Mouse (Mus musculus) mouse trophoblast stem cell (cell line): ENCODE measurements around the gene Maco1.

Source experiments
- in situ Hi-C, 2 experiments: fragments of 300-500 bp; cut with MseI, MboI; formaldehyde crosslinking; loops; 2 replicates in 1 of 2; 3 replicates in 1 of 2; pipeline ENCODE4 v1.15.1; 2025

Gene Maco1

DNA sequence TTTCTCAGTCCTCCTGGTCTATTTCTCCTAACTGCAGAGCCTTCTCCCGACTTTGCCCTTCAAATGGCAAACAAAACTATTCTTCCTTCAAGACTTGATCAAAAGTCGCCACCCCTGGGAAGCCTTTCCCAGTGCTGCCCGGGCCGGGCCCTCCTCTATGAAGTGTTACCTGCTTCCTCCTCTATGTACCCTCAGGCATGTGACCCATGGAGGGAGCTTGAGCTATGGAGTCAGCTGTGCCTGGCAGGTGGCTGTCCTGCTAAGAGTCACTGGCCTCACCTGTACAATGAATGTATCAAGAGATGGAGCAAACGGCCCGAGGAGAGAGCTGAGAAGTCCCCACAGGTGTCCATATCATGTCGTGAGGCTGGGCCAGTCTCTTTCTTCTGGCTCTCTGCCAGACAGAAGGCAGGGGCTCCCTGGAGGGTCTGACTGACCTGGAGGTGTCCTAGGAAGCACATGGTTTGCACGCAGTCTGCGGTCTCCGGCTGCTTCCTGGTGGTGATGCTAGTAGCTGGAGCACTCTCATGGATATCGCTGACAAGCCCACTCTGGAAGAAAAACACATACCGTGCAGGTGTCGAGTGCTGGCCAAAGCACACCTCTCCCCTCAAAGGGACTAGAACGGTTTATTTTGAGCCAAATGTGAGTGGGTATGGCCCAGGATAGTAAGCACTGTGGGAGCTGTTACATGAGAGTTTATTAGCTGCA lies 77.8 kb downstream of the Maco1 start:
- in situ Hi-C loops, result no loop called here

DNA sequence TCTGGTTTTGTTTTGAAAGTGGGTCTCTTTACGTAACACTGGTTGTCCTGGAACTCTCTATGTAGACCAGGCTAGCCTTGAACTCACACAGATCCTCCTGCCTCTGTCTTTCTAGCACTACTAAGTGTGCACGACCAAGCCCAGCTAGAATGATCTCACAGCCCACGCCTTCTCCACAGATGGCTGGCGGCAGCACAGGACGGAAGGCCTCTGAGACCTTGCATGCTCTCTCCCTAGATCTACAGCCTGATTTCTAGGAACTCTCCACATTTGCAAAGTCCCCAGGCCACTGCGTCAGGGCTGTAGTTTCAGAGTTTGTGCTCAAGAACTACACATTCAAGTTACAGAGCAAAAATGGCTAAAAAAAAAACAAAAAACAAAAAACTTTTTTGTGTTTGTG lies 79.0 kb downstream of the Maco1 start:
- in situ Hi-C loops, result no loop called here

DNA sequence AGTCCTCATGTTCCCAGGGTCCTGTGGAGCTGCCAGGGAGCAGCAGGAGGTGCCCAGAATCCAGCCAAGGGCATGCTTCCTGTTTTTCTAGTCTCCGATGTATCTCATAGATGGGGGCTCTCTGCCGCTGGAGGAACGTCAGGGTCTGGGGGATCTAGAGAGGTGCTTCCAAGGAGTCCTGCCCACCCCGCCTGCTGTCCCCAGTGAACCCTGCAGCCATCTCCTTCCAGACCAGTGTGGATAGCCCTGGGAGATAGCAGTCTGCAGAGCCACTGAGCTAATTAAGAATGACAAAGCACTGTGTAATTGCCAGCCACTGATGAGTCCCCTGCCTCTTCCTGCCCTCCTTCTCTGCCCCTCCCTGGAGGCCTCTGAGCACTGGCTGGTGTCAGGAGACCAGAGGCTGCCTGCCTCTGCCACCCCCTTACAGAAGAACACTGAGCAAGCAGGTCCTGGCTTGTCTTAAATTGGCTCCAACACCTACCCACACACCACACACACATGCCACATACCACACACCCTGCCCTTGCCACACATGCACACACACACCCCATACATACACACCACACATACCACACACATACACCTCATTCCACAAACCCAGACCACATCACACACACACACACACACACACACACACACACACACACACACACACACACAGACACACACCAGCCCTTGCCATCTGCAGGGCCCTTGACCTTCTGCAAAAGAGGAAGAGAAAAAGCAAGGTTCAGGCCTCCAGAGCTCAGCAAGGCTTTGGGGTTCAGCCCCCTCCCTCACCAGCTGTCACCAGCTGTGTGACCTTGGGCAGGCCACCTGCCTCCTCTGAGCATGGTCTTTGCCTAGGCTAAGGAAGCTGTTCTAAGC lies 80.1 kb downstream of the Maco1 start:
- in situ Hi-C loops, result no loop called here

DNA sequence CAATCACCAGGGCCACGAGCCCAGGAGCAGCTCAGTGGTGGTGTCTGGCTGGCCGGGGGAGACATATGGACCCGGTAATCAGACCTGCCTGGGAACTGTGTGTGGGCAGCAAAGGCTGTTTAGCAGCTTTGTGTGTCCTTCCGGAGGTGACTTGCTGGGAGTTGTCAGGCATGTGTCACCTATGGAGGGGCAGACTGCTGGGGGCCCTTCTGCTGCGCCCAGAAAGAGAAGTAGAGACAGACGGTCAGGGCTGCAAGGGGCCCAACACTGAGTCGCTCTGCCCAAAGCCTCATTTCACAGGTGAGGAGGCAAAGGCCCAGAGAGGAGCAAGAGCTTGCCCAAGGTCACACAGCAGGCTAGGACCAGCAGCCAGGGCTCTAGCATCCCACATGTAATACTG lies 83.3 kb downstream of the Maco1 start:
- in situ Hi-C loops, result no loop called here

DNA sequence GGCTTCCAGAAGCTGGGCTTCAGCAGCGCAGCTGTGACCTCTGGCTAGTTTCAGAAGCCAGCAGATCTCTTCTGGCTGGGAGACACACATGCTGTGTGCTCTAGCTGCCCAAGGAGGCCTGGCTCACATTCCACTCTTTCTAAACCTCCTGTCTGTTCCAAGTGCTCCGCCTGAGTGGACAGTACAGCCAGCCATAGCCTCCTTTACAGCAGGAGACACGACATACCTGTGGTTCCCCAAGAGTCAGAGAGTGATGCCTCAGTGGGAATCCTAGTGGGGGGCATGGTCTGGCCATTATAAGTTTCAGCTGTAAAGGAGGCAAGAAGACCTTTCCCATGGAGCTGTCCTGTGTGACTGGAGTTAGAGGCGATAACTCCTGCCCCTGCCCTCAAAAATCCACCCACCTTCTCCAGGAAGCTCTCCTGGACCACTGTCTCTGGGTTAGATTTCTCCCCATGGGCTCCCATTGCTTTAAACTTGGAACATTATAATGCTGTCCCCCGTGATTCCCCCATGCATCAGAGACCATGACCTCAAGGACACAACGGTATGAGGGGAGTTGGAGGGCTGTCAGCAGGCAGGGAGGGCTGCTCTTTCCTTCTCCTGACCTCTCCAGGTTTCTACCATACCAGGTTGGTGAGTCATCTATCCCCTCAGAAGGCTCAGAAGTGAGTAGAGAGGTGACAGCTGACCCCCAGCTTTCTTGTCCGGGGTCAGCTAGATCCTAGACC lies 83.9 kb downstream of the Maco1 start:
- in situ Hi-C loops, result no loop called here

DNA sequence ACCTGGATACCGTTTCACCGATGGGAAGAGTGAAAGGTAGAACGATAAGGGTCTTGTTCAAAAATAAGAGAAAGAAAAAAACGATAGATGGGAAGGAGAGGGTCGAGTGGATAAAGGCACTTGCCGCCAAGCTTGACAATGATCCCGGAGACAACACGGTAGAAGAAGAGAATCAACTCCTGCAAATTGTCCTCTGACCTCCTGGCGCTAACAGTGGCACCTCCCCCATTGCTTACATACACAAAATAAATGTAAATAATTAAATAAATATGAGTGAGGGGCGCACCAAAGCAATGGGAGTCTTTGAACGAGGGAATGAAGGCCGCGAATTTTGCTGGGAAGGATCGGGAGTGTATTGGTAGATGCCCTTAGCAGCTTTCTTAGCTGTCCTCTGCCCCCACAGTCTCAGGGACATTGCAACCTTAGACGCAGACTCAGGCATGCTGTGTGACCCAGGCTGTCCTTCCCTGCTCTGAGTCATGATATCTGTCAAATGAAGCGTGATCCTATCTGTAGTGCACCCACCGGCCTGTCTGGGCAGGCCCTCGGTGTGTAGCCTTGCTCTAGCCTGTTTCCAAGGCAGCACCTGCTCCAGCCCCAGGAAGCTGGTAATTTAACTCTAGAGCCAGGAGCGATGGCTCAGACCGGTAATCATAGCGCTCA lies 84.8 kb downstream of the Maco1 start:
- in situ Hi-C loops, result no loop called here

DNA sequence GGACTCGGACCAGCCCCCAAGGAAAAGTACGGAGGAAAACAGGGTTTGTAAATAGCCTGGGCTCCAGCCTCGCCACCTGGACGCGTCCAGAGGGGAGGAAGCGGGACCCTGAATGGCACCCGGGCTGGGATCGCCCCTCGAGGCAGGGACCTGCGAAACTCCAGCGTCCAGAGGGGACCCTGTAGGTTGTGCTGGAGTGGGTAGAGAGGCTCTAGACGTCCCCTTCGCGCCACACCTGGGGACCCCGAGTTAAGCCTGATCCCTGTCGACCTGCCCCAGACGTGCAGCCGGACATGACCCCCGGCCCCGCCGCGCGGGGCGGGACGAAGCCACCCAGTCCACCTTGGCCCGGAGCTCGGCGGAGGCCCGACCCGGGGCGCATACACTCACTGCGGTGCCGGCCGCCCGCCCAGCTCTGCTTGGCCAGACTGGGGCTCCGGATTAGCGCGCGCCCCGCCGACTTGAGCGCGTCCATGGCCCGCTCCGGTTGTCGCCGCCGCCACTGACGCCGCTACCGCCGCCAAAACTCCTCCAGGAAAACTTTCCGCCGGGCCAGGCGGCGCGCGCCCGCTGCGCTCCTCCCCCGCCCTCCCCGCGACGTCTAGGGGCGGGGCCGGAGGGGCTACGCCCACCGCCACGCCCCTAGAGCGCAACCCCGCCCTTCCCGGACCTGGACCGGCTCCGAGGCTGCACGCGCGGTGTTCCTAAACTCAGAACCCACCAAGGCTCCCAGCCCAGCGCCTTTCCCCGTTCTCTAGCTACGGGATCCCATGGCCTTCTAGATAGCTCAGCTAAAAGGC lies 85.5 kb downstream of the Maco1 start, which contains the start of gene Ldlrap1:
Gene Ldlrap1, minus strand, starts transcription at position 599 of the 800 bp plus-strand sequence.
- in situ Hi-C loops, result no loop called here

DNA sequence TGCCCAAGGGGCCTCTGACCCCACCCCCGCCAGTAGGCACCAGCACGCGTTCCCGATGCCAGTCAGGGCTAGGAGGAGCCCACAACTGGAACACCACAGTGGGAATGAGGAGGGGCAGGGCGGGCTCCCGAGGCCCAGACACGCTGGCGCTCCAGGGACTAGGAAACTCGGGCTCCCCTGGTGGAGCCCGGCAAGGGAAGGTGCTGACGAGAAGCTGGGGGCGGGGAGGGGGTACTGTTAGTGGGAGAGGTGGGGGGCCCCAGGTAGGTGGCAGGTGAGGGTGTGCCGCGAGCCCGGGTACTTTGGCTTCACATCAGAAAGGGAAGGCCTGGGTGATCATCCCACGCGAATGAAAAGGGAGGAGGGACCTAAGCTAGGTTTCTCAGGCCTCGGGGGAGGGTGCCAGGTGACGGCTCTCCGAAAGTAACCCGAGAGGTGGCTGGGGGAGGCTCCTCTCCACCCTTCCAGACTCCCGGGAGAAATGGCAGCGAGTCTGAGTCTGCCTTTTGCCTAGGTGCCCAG lies 86.2 kb downstream of the Maco1 start:
- in situ Hi-C loops, result no loop called here

DNA sequence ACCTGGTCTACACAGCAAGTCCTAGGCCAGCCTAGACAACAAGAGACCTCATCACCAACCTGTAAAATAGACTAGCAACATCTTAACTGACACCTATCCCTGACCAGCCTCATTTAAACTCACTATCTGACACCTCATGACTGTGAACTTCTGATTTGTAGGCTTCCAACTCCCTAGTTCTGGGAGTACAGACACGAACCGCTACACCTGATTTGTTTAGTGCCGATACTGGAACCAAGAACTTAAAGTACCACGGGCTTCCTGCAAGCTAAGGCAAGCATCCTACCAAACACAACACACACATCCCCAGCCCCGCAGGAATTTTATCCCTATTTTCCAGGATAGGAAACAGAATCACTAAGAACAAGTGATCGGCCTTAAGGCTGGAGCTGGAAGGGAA lies 86.9 kb downstream of the Maco1 start:
- in situ Hi-C loops, result no loop called here

DNA sequence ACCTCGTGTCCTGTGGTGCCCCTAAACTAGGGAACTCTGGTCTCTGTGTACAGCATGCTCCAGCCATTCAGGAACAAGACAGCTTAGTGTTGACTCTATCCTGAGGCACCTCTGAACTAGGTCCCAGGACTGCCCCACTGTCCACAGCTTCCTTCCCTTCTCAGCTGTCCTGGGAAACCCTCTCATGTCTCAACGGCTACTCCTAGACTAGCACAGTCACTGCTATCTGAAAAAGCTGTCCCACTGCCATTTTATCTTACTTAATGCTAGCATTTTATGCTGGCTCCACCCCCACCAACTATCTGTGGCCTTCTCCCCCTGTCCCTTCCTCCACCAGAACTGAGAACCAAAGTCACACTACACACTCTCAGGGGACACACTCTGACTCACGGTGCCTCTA lies 88.8 kb downstream of the Maco1 start:
- in situ Hi-C loops, result no loop called here

DNA sequence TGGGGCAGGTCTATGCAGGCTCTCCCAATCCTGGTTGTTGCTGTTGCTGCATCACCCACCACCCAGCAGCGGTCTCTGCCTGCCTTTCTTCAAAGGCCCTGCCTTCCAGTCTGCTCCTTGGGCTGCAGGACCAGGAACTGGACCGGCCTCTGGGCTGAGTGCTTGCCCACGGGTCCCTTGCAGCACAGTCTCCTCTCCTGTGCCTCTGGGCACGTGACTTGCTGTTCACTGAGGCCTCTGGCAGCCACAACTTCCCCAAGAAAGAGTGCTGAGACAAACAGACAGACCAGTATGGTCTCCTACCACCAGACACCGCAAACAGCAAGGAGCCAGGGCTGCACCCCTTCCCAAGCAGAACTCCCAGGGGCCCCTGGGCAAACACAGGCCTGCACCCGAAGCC lies 90.8 kb downstream of the Maco1 start:
- in situ Hi-C loops, result no loop called here

DNA sequence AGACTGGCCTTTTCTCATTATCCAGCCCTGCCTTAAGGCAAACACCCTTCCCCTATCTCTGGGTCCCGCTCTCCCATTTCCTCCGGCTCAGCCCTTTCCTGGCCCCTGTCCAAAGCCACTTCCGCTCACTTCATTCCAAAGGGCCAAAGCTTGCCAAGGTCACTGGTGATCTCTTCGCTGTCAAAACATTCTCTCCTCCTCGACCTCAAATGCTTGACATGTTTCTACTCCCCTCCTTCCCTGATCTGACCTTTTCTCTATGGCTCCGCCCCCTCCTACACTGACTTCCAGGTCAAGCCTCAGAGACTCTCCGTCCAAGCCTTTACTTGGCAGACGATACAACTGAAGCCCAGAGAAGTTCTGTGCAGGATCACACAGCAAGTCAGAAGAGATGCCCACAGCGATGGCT lies 92.3 kb downstream of the Maco1 start:
- in situ Hi-C loops, result no loop called here

DNA sequence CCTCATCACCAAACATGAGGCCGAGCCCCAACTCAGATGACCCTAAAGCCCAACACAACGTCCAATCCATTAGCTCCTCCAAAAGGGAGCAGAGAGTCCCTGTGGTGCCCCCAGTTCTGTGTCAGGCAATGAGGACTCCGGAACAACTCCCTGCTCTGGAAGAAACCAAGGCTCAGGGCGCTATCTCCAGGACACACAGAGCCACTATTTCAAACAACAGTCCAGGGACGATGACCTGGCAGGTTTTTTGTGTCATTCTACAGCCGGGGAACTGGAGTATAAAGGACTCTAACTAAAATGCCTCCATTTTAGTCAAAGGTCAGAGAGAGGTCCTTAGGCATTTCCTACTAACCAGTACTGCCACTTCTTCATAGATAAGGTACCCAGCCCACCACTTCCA lies 92.9 kb downstream of the Maco1 start:
- in situ Hi-C loops, result no loop called here

DNA sequence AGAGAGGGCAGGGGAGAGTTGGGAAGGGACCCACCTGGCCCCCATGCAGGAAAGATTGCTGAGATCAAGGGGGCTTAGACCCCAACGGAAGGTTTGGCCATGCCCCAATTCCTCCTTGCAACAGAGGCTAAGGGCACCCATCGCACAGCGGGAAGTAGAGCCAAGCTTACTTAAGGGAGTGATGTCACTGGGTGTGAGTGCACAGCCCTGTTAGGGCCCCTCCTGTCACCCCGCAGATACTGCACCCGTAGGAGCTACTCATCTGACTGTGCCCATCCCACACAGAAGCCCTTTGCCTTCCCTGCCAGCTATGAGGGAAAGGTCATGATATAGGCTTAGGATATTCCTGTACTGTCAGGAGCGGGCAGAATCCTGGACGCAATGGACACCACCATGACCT lies 93.6 kb downstream of the Maco1 start:
- in situ Hi-C loops, result no loop called here

DNA sequence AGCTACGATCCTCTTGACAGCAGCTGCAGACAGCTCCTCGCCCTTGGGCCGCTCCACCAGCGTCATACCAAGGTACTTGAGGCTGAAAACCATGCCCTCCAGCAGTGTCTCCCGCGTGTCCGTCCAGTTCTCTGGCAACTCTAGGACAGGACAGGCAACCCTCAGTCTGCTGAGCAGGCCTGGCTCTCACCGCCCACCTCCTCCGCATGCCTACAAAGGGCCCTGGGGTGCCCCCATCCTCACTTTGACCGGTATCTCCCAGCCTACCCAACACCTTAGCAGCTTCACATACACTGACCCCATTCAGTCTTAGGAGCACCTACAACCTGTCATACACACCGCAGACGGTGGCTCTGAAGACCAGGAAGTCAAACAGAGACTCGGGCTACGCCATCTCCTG lies 94.2 kb downstream of the Maco1 start:
- in situ Hi-C loops, result no loop called here

DNA sequence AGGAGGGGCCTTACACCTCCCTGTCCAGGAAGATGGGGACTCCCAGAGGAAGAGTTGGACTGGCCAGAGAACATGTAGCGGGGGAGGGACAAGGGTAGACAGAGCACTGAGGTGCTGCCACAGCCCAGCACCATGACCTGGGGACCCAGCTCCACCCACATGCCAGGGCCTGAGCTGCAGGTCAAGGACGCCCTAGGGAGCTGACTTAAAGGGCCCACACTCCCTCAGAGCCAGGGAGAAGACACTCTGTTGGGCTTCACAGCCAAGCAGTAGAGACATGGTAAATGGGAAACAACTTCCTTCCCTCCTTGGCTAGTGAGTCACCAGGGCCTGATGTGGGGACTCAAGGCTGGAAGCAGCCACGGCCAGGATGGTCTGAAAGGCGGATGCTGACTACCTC lies 94.8 kb downstream of the Maco1 start:
- in situ Hi-C loops, result no loop called here

DNA sequence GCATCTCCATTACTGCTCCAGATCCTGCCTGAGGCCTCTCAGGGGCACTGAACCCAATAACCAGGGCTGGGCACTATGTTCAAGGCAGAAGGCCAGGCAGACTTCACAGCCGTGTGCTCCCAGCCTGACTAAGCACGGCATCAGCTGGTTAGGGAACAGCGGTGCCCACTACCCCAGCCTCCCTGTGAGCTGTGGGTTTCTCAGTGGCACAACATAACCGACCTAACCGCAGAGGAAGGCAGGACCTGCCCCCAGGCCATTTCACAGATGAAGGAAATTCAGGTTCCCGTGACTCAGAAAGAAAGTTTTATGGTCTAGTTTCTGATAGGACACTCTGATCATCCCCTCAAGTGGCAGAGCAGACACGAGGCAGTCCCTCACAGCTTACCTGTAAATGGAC lies 96.2 kb downstream of the Maco1 start:
- in situ Hi-C loops, result no loop called here

DNA sequence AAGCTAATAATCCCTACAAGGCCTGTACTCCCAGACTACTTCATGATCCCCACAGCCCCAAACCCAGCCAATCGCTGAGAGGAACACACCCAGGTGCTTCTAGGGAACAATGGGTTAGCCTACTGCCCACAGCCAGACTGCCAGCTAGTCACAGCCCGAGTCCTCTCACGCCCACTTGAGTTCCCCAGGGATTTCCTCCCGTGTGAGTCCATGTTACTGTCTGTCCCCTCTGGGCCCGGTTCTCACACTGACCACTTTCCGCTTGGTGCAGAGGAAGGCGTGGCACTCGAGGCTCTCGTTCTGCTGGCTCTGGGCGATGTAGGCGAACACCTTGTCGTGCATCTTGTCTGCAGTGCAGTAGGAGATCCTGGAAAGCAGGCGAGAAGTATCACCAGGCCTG lies 98.2 kb downstream of the Maco1 start:
- in situ Hi-C loops, result no loop called here

DNA sequence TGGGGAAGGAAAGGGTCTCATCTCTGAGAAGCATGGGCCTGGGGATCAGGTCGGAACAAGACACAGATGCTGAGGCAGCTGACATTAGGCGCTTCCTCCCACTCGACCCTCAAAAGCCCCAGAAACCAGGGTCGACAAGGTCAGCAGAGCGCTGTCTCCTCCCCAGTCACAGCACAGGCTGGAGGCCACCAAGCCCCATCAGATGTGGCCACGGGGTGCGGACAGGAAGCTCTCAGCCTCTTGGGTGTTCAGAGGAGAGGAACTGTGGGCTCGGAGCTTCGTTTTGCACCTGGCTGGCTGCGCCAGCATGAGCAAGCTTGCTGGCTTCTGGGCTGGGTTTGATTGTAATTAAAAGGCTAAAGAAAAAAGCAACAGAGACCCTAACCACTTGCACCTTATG lies 98.8 kb downstream of the Maco1 start:
- in situ Hi-C loops, result no loop called here

DNA sequence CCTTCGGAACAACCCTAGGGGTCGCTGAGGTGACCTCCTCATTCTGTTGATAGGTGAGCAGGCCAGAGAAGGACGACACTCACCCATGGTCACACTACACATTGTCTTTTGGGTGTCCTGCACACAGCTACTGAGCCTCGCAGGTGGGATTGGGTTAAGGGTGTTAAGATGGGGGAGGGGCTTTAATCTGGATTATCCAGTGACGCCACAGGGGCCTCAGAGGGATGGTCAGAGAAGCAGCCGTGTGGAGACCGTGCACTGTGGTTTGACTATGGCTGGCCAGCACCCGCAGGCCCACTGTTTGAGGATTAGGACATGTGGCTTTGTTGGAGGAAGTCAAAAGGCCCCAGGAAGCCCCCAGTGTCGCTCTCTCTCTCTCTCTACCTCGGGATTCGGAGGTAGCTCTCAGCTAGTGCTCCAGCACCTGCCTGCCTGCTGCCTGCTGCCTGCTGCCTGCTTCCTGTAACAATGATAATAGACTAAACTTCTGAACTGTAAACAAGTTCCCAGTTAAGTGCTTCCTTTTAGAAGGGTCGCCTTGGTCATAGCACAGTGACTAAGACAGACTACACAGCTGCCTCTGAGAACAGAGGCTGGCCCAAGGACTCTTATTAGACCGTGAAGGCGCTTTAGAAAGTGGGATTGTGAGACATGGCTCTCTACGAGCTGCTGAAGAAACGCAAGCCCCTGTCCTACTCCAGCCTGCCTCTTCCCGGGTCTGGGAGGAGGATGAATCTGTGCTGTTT lies 99.5 kb downstream of the Maco1 start:
- in situ Hi-C loops, result no loop called here
